Mouse (Mus musculus) hindbrain, embryonic 14.5 days (tissue): Measurements from ENCODE around the gene Pnrc1. TPM values are rescaled to one million over a fixed set of nuclear protein-coding genes. Genes with fewer than 3 reads are reported as not detected.

Experiments
- polyA plus RNA-seq: library from polyadenylated mRNA; unstranded; fragments of >200 nt; fragmentation: Nextera tagmentation; extraction: Ambion mirVana; gene quantifications from 2 replicates; pipeline ENCODE4 v1.2.1, GENCODE M21; 2014

Pnrc1 gene
- polyA plus RNA-seq, 1 experiment from 2014 or later, result 61.4 TPM

Other genes with a start within 250 kb of the Pnrc1 start
- gene Gabrr2, start 227.2 kb downstream of the Pnrc1 start, polyA plus RNA-seq, result 0.50 and 0.94 TPM in 2 replicates
- gene Gabrr1, start 157.6 kb downstream of the Pnrc1 start, polyA plus RNA-seq, result 0.23 and 0.24 TPM in 2 replicates
- 2.1 and 2.3 TPM in 2 replicates for gene Pm20d2, start 100.4 kb downstream of the Pnrc1 start, polyA plus RNA-seq
- 68.5 and 80.0 TPM in 2 replicates for gene Srsf12, start 81.2 kb downstream of the Pnrc1 start, polyA plus RNA-seq
- 26.5 and 26.7 TPM in 2 replicates for gene Rngtt, start 20.1 kb upstream of the Pnrc1 start, polyA plus RNA-seq